Mouse (Mus musculus): ENCODE data around the gene Add3. TPM values are rescaled to one million over a fixed set of nuclear protein-coding genes. Genes with fewer than 3 reads are reported as not detected.
A peak's percentile ranks its signal among the peaks of the same experiment; 100 is the strongest.

Gene Add3
- polyA plus RNA-seq, 1 experiment from 2014 or later, result 118 TPM

- WGBS, result 81% methylated on average over 8 of the region's 8 CpGs
- no peak overlapping the region for H3K4me2 ChIP-seq
- no peak for ATAC-seq (replicated peaks; ENCODE audit: insufficient number of reproducible peaks, insufficient read depth, low FRiP score, low read depth)
Measured at GRCm38 (mm10) chr19:53119255-53119795, 20.9 kb upstream of the Add3 start.

GRCm38 (mm10) chr19:53120483-53120882, 19.8 kb upstream of the Add3 start:
- 70% methylated on average over 3 of the region's 3 CpGs for WGBS
- Histone ChIP-seq H3K4me2 (no peak overlapping the region), H3K27me3 (no peaks in the 10 kb centered on the region), H3K27ac (no peak overlapping the region), H3K4me1 (replicated peaks) (peaks cover 12% of the 10 kb centered on the region), H3K4me3 (no peak overlapping the region), H3K36me3 (no peaks in the 10 kb centered on the region), H3K9me3 (replicated peaks) (no peaks in the 10 kb centered on the region; the same call in 1 of the 2 replicates), H3K9ac (no peak overlapping the region)
- ATAC-seq (replicated peaks; ENCODE audit: insufficient number of reproducible peaks, insufficient read depth, low FRiP score, low read depth), result no peak

More at GRCm38 (mm10) chr19:53119255-53119795, 20.9 kb upstream of the Add3 start:
- Histone ChIP-seq H3K36me3 (no peaks in the 10 kb centered on the region), H3K27me3 (no peaks in the 10 kb centered on the region), H3K9me3 (replicated peaks) (no peaks in the 10 kb centered on the region; the same call in 1 of the 2 replicates), H3K27ac (no peak overlapping the region), H3K4me3 (no peak overlapping the region), H3K4me1 (replicated peaks) (peaks cover 12% of the 10 kb centered on the region), H3K9ac (no peak overlapping the region)

GRCm38 (mm10) chr19:53122641-53123241, 17.5 kb upstream of the Add3 start:
- 45% methylated on average over 6 of the region's 6 CpGs for WGBS
- Histone ChIP-seq H3K4me3 (no peak overlapping the region), H3K4me2 (no peak overlapping the region), H3K9me3 (replicated peaks) (no peaks in the 10 kb centered on the region), H3K9ac (no peak overlapping the region), H3K27me3 (no peaks in the 10 kb centered on the region), H3K4me1 (replicated peaks) (peaks cover 19% of the 10 kb centered on the region), H3K36me3 (no peaks in the 10 kb centered on the region), H3K27ac (no peak overlapping the region)
- no peak for ATAC-seq (replicated peaks; ENCODE audit: insufficient number of reproducible peaks, insufficient read depth, low FRiP score, low read depth)

- 0 out of 2 replicates have a peak overlapping the region, but pooled peaks have one; percentile 7 for H3K27ac ChIP-seq
Measured at GRCm38 (mm10) chr19:53123301-53123700, 16.9 kb upstream of the Add3 start.

GRCm38 (mm10) chr19:53125679-53126078, 14.6 kb upstream of the Add3 start:
- Histone ChIP-seq H3K4me1 (replicated peaks) (peaks cover 43% of the 10 kb centered on the region), H3K27me3 (no peaks in the 10 kb centered on the region), H3K36me3 (no peaks in the 10 kb centered on the region), H3K9me3 (replicated peaks) (no peaks in the 10 kb centered on the region), H3K9ac (no peak overlapping the region), H3K4me3 (no peak overlapping the region), H3K4me2 (no peak overlapping the region), H3K27ac (peak overlapping the region; percentile 54)
- peak; percentile 76 for ATAC-seq (replicated peaks; ENCODE audit: insufficient number of reproducible peaks, insufficient read depth, low FRiP score, low read depth)
- 27% methylated on average over 2 of the region's 2 CpGs for WGBS

More at GRCm38 (mm10) chr19:53123301-53123700, 16.9 kb upstream of the Add3 start:
- Histone ChIP-seq H3K9me3 (replicated peaks) (no peaks in the 10 kb centered on the region), H3K9ac (no peak overlapping the region), H3K4me2 (no peak overlapping the region), H3K4me3 (no peak overlapping the region), H3K36me3 (no peaks in the 10 kb centered on the region), H3K4me1 (replicated peaks) (peaks cover 24% of the 10 kb centered on the region), H3K27me3 (no peaks in the 10 kb centered on the region)
- 31% methylated on average over 5 of the region's 5 CpGs for WGBS
- ATAC-seq (replicated peaks; ENCODE audit: insufficient number of reproducible peaks, insufficient read depth, low FRiP score, low read depth), result no peak

GRCm38 (mm10) chr19:53126546-53126945, 13.7 kb upstream of the Add3 start:
- H3K4me2 ChIP-seq, result no peak overlapping the region
- no peaks in the 10 kb centered on the region for H3K36me3 ChIP-seq
- no peak overlapping the region for H3K9ac ChIP-seq
- no peaks in the 10 kb centered on the region for H3K9me3 ChIP-seq (replicated peaks)
- no peak for ATAC-seq (replicated peaks; ENCODE audit: insufficient number of reproducible peaks, insufficient read depth, low FRiP score, low read depth)
- peak overlapping the region; percentile 54; the same call in 1 of the 2 replicates for H3K27ac ChIP-seq
- 76% methylated on average over 4 of the region's 4 CpGs for WGBS
- H3K27me3 ChIP-seq, result no peaks in the 10 kb centered on the region
- peaks cover 43% of the 10 kb centered on the region for H3K4me1 ChIP-seq (replicated peaks)
- H3K4me3 ChIP-seq, result no peak overlapping the region

- Histone ChIP-seq H3K9ac (no peak overlapping the region), H3K27me3 (no peaks in the 10 kb centered on the region), H3K27ac (peak overlapping the region; percentile 61), H3K36me3 (no peaks in the 10 kb centered on the region), H3K4me2 (peak overlapping the region; percentile 4; the same call in 1 of the 2 replicates), H3K9me3 (replicated peaks) (no peaks in the 10 kb centered on the region), H3K4me3 (no peak overlapping the region), H3K4me1 (replicated peaks) (peaks cover 43% of the 10 kb centered on the region)
- ATAC-seq (replicated peaks; ENCODE audit: insufficient number of reproducible peaks, insufficient read depth, low FRiP score, low read depth), result no peak
- WGBS, result 30% methylated on average over 18 of the region's 18 CpGs
Measured at GRCm38 (mm10) chr19:53127320-53128291, 12.6 kb upstream of the Add3 start.

- H3K9me3 ChIP-seq (replicated peaks), result no peaks in the 10 kb centered on the region
- H3K36me3 ChIP-seq, result no peaks in the 10 kb centered on the region
- no peak overlapping the region for H3K9ac ChIP-seq
- peaks cover 36% of the 10 kb centered on the region for H3K4me1 ChIP-seq (replicated peaks)
- H3K27ac ChIP-seq, result peak overlapping the region; percentile 61
- no peaks in the 10 kb centered on the region for H3K27me3 ChIP-seq
- ATAC-seq (replicated peaks; ENCODE audit: insufficient number of reproducible peaks, insufficient read depth, low FRiP score, low read depth), result no peak
- WGBS, result 20% methylated on average over 13 of the region's 13 CpGs
- peak overlapping the region; percentile 4; the same call in 1 of the 2 replicates for H3K4me2 ChIP-seq
- H3K4me3 ChIP-seq, result no peak overlapping the region
Measured at GRCm38 (mm10) chr19:53128494-53129337, 11.5 kb upstream of the Add3 start.

GRCm38 (mm10) chr19:53130399-53131175, 9.7 kb upstream of the Add3 start:
- Histone ChIP-seq H3K36me3 (no peaks in the 10 kb centered on the region), H3K4me3 (no peak overlapping the region), H3K4me1 (replicated peaks) (peaks cover 31% of the 10 kb centered on the region), H3K9ac (no peak overlapping the region), H3K9me3 (replicated peaks) (no peaks in the 10 kb centered on the region), H3K27me3 (no peaks in the 10 kb centered on the region), H3K27ac (peak overlapping the region; percentile 65), H3K4me2 (no peak overlapping the region)
- WGBS, result 73% methylated on average over 16 of the region's 16 CpGs
- ATAC-seq (replicated peaks; ENCODE audit: insufficient number of reproducible peaks, insufficient read depth, low FRiP score, low read depth), result no peak

GRCm38 (mm10) chr19:53132471-53132870, 7.8 kb upstream of the Add3 start:
- H3K36me3 ChIP-seq, result no peaks in the 10 kb centered on the region
- 87% methylated on average over 10 of the region's 10 CpGs for WGBS
- H3K4me1 ChIP-seq (replicated peaks), result peaks cover 27% of the 10 kb centered on the region
- no peaks in the 10 kb centered on the region for H3K27me3 ChIP-seq
- no peak overlapping the region for H3K27ac ChIP-seq
- no peak for ATAC-seq (replicated peaks; ENCODE audit: insufficient number of reproducible peaks, insufficient read depth, low FRiP score, low read depth)
- no peaks in the 10 kb centered on the region for H3K9me3 ChIP-seq (replicated peaks)
- H3K4me2 ChIP-seq, result no peak overlapping the region
- H3K9ac ChIP-seq, result no peak overlapping the region
- H3K4me3 ChIP-seq, result no peak overlapping the region

All from heart, embryonic 15.5 days (tissue).